Mouse (Mus musculus): ENCODE results near the gene Sppl2c. TPM values are rescaled to one million over a fixed set of nuclear protein-coding genes. Genes with fewer than 3 reads are reported as not detected.

The Sppl2c gene
- polyA plus RNA-seq, 1 experiment from 2014 or later, result not detected

GRCm38 (mm10) chr11:104229391-104229790 lies 43.3 kb downstream of the Sppl2c start:
- Histone ChIP-seq H3K9ac (replicated peaks; ENCODE audit: low read depth) (no peak overlapping the region), H3K4me2 (replicated peaks; ENCODE audit: low read depth, low read length) (no peak overlapping the region), H3K27ac (ENCODE audit: low read length) (no peak overlapping the region), H3K4me1 (ENCODE audit: insufficient read depth, low read depth, low read length) (peaks cover 10% of the 10 kb centered on the region; the same call in 1 of the 2 replicates), H3K36me3 (ENCODE audit: insufficient read depth, low read length) (no peaks in the 10 kb centered on the region), H3K4me3 (ENCODE audit: low read depth, low read length) (no peak overlapping the region), H3K27me3 (replicated peaks; ENCODE audit: insufficient read depth, low read length) (peaks cover 22% of the 10 kb centered on the region), H3K9me3 (ENCODE audit: low read length) (no peaks in the 10 kb centered on the region)
- no peak for DNase-seq (ENCODE audit: low spot score)
- no peak for ATAC-seq
- no peak for TF ChIP-seq EP300 (IDR thresholded peaks at IDR 0.05)
- TF ChIP-seq CTCF (IDR thresholded peaks at IDR 0.05), result no peak
- 61% methylated on average over 4 of the region's 4 CpGs for WGBS

GRCm38 (mm10) chr11:104230066-104230778 lies 44.1 kb downstream of the Sppl2c start:
- DNase-seq (ENCODE audit: low spot score) (peak; percentile 48), ATAC-seq (no peak)
- H3K36me3 ChIP-seq (ENCODE audit: insufficient read depth, low read length), result no peaks in the 10 kb centered on the region
- no peak overlapping the region for H3K9ac ChIP-seq (replicated peaks; ENCODE audit: low read depth)
- H3K27ac ChIP-seq (ENCODE audit: low read length), result no peak overlapping the region
- H3K4me2 ChIP-seq (replicated peaks; ENCODE audit: low read depth, low read length), result peak overlapping the region; percentile 96
- H3K27me3 ChIP-seq (replicated peaks; ENCODE audit: insufficient read depth, low read length), result peaks cover 22% of the 10 kb centered on the region
- H3K4me3 ChIP-seq (ENCODE audit: low read depth, low read length), result peak overlapping the region; percentile 67
- WGBS, result 11% methylated on average over 9 of the region's 9 CpGs
- H3K9me3 ChIP-seq (ENCODE audit: low read length), result no peaks in the 10 kb centered on the region
- H3K4me1 ChIP-seq (ENCODE audit: insufficient read depth, low read depth, low read length), result peaks cover 10% of the 10 kb centered on the region; the same call in 1 of the 2 replicates
- TF ChIP-seq CTCF (IDR thresholded peaks at IDR 0.05) (peak; percentile 39), EP300 (IDR thresholded peaks at IDR 0.05) (no peak)

GRCm38 (mm10) chr11:104231041-104231911 lies 45.1 kb downstream of the Sppl2c start, which contains the start of gene Mapt:
Mapt (plus strand) TSS chr11:104231390.
- peak; percentile 96 for DNase-seq (ENCODE audit: low spot score)
- Histone ChIP-seq H3K9ac (replicated peaks; ENCODE audit: low read depth) (peak within 1 kb of the TSS; percentile 34; the same call in 1 of the 2 replicates), H3K27ac (ENCODE audit: low read length) (peak within 1 kb of the TSS; percentile 51; the same call in 1 of the 2 replicates), H3K4me1 (ENCODE audit: insufficient read depth, low read depth, low read length) (peaks cover 10% of the 10 kb centered on the region; the same call in 1 of the 2 replicates), H3K4me3 (ENCODE audit: low read depth, low read length) (peak within 1 kb of the TSS; percentile 67), H3K9me3 (ENCODE audit: low read length) (no peaks in the 10 kb centered on the region), H3K36me3 (ENCODE audit: insufficient read depth, low read length) (no peaks in the 10 kb centered on the region), H3K27me3 (replicated peaks; ENCODE audit: insufficient read depth, low read length) (peaks cover 22% of the 10 kb centered on the region), H3K4me2 (replicated peaks; ENCODE audit: low read depth, low read length) (peak within 1 kb of the TSS; percentile 96)
- under 1% methylated on average over 59 of the region's 94 CpGs for WGBS
- TF ChIP-seq CTCF (IDR thresholded peaks at IDR 0.05), result peak; percentile 92
- TF ChIP-seq EP300 (IDR thresholded peaks at IDR 0.05), result no peak
- ATAC-seq, result peak; percentile 96

GRCm38 (mm10) chr11:104232141-104233061 lies 46.3 kb downstream of the Sppl2c start:
- Histone ChIP-seq H3K9ac (replicated peaks; ENCODE audit: low read depth) (peak overlapping the region; percentile 34; the same call in 1 of the 2 replicates), H3K4me3 (ENCODE audit: low read depth, low read length) (peak overlapping the region; percentile 67), H3K4me2 (replicated peaks; ENCODE audit: low read depth, low read length) (peak overlapping the region; percentile 96), H3K36me3 (ENCODE audit: insufficient read depth, low read length) (no peaks in the 10 kb centered on the region), H3K4me1 (ENCODE audit: insufficient read depth, low read depth, low read length) (peaks cover 10% of the 10 kb centered on the region; the same call in 1 of the 2 replicates), H3K27ac (ENCODE audit: low read length) (no peak overlapping the region), H3K9me3 (ENCODE audit: low read length) (no peaks in the 10 kb centered on the region), H3K27me3 (replicated peaks; ENCODE audit: insufficient read depth, low read length) (peaks cover 22% of the 10 kb centered on the region)
- TF ChIP-seq EP300 (IDR thresholded peaks at IDR 0.05) (no peak), CTCF (IDR thresholded peaks at IDR 0.05) (peak; percentile 42)
- peak; percentile 38 for DNase-seq (ENCODE audit: low spot score)
- no peak for ATAC-seq
- WGBS, result under 1% methylated on average over 52 of the region's 72 CpGs

GRCm38 (mm10) chr11:104233101-104233500 lies 47.0 kb downstream of the Sppl2c start:
- no peak overlapping the region for H3K9ac ChIP-seq (replicated peaks; ENCODE audit: low read depth)
- peaks cover 10% of the 10 kb centered on the region; the same call in 1 of the 2 replicates for H3K4me1 ChIP-seq (ENCODE audit: insufficient read depth, low read depth, low read length)
- WGBS, result 11% methylated on average over 9 of the region's 10 CpGs
- DNase-seq (ENCODE audit: low spot score) (no peak), ATAC-seq (no peak)
- no peak overlapping the region for H3K27ac ChIP-seq (ENCODE audit: low read length)
- H3K4me2 ChIP-seq (replicated peaks; ENCODE audit: low read depth, low read length), result peak overlapping the region; percentile 96
- peaks cover 22% of the 10 kb centered on the region for H3K27me3 ChIP-seq (replicated peaks; ENCODE audit: insufficient read depth, low read length)
- TF ChIP-seq EP300 (IDR thresholded peaks at IDR 0.05) (no peak), CTCF (IDR thresholded peaks at IDR 0.05) (no peak)
- H3K36me3 ChIP-seq (ENCODE audit: insufficient read depth, low read length), result no peaks in the 10 kb centered on the region
- no peaks in the 10 kb centered on the region for H3K9me3 ChIP-seq (ENCODE audit: low read length)
- peak overlapping the region; percentile 67 for H3K4me3 ChIP-seq (ENCODE audit: low read depth, low read length)

All from lung, postnatal 0 days (tissue).